Mouse (Mus musculus) lung, postnatal 10 days (tissue): Measurements from ENCODE around the gene Ckap5.
A peak's percentile ranks its signal among the peaks of the same experiment; 100 is the strongest.

Source experiments
- DNase-seq: peaks from one replicate; pipeline ENCODE4 v3.0.0; 2021

Gene Ckap5

GRCm38 (mm10) chr2:91655827-91656226, 129.3 kb downstream of the Ckap5 start:
- DNase-seq = peak; percentile 45

GRCm38 (mm10) chr2:91656774-91657173, 130.2 kb downstream of the Ckap5 start:
- peak; percentile 53 for DNase-seq

- no peak for DNase-seq
Observed at GRCm38 (mm10) chr2:91659657-91660056, 133.1 kb downstream of the Ckap5 start.

GRCm38 (mm10) chr2:91660981-91661380, 134.4 kb downstream of the Ckap5 start:
- DNase-seq = no peak

- no peak for DNase-seq
Observed at GRCm38 (mm10) chr2:91664780-91665179, 138.2 kb downstream of the Ckap5 start.

GRCm38 (mm10) chr2:91666386-91666910, 139.9 kb downstream of the Ckap5 start:
- no peak for DNase-seq

- no peak for DNase-seq
Observed at GRCm38 (mm10) chr2:91667747-91668146, 141.2 kb downstream of the Ckap5 start.

- no peak for DNase-seq
Observed at GRCm38 (mm10) chr2:91669326-91669725, 142.8 kb downstream of the Ckap5 start.

GRCm38 (mm10) chr2:91670038-91670437, 143.5 kb downstream of the Ckap5 start:
- no peak for DNase-seq
